ENCODE assay signal across 13 mouse cellular contexts in genomic region chr10:41032811-41033210, GRCm38 (mm10). TPM values are rescaled to one million over a fixed set of nuclear protein-coding genes. Genes with fewer than 3 reads are reported as not detected.
"Had no signal": no experiment of that assay in that cellular context is flagged by ENCODE, and none has a peak within 500 bp of the region (broad histone marks: within the 10 kb centered on the region; RNA-seq: fewer than 3 reads in every experiment).

No protein-coding gene starts in this region.

- H3K27ac ChIP-seq: kidney, embryonic 15.5 days; left cerebral cortex, adult 2 months; limb, embryonic 15.5 days; liver, embryonic 12.5 days; midbrain, embryonic 12.5 days; stomach, postnatal 0 days had no signal

- H3K4me3 ChIP-seq: kidney, embryonic 15.5 days; left cerebral cortex, adult 2 months; limb, embryonic 15.5 days; liver, embryonic 12.5 days; midbrain, embryonic 12.5 days had no signal

- DNase-seq: kidney, postnatal 14 days; lung, embryonic 14.5 days; lung, postnatal 10 days; lung, postnatal 4 days; right cerebral cortex, adult 18-20 months; thymus, postnatal 4 days had no signal

RNA-seq across cellular contexts. Expression of gene Gpr6, which starts 39.3 kb away (rescaled TPM):
- total RNA-seq: megakaryocyte-erythroid progenitor cell, adult 5-6 weeks had no signal
